Mouse (Mus musculus) spleen, postnatal 14 days (tissue): ENCODE measurements around the gene Slc6a8.

Experiments used
- DNase-seq, 2 experiments: peaks; one replicate each; pipeline ENCODE4 v3.0.0; 2021 to 2022; ENCODE audit warnings: low spot score in 2 of 2

Gene Slc6a8

GRCm38 (mm10) chrX:73684978-73685377 is 12.0 kb downstream of the Slc6a8 start:
- DNase-seq, result no peak

- no peak for DNase-seq
Measured at GRCm38 (mm10) chrX:73685629-73686028, 12.7 kb downstream of the Slc6a8 start.

GRCm38 (mm10) chrX:73690917-73691629 is 18.1 kb downstream of the Slc6a8 start:
- peak in 1 of 2 experiments; percentile 19 for DNase-seq

- DNase-seq, result no peak
Measured at GRCm38 (mm10) chrX:73700472-73700871, 27.5 kb downstream of the Slc6a8 start.

- peak; percentile 10 to 29 for DNase-seq
Measured at GRCm38 (mm10) chrX:73715476-73716108, 42.6 kb downstream of the Slc6a8 start.

- DNase-seq, result peak; percentile 87 to 89
Measured at GRCm38 (mm10) chrX:73716109-73716661, 43.2 kb downstream of the Slc6a8 start, which contains the start of the genes Bcap31 and Abcd1. TSS of gene Bcap31 (minus strand) at chrX:73716175. TSS of gene Abcd1 (plus strand) at chrX:73716597.

- no peak for DNase-seq
Measured at GRCm38 (mm10) chrX:73716709-73717545, 44.0 kb downstream of the Slc6a8 start.

- peak; percentile 12 to 33 for DNase-seq
Measured at GRCm38 (mm10) chrX:73717667-73718066, 44.7 kb downstream of the Slc6a8 start.

GRCm38 (mm10) chrX:73718271-73718670 is 45.3 kb downstream of the Slc6a8 start:
- no peak for DNase-seq

- peak; percentile 29 to 41 for DNase-seq
Measured at GRCm38 (mm10) chrX:73718686-73719362, 45.9 kb downstream of the Slc6a8 start.

GRCm38 (mm10) chrX:73730908-73731307 is 58.0 kb downstream of the Slc6a8 start:
- no peak for DNase-seq
